Mouse (Mus musculus) c-Kit-positive CD71-positive TER-119-negative erythroid progenitor cells, embryonic 14.5 days (primary cell): ENCODE results near the gene Hspa5.
"Not testable (repeated sequence)": the region's sequence is repeated elsewhere in the genome, so short reads cannot be mapped to it uniquely, and the experiment has no call there.

Source experiments
- DNase-seq: peaks from one replicate; pipeline ENCODE4 v3.0.0-alpha.2; 2013; ENCODE audit warnings: low read depth

Gene Hspa5

DNA sequence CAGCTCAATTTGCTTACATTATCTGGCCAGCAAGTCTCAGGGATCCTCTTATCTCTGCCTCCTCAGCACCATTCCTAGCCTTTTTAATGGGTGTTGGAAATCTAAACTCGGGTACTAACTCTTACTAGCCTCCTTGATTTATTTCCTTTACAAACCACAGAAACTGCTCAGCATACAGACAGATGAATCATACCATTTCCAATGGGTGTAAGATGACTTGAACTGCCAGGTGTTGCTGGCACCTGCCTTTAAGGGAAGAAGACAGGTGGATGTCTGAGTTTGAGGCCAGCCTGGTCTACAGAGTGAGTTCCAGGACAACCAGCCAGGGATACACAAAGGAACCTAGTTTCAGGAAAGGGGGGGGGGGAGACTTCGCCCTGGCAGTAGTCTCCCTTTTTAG, 36.3 kb downstream of the Hspa5 start:
- no peak for DNase-seq

DNA sequence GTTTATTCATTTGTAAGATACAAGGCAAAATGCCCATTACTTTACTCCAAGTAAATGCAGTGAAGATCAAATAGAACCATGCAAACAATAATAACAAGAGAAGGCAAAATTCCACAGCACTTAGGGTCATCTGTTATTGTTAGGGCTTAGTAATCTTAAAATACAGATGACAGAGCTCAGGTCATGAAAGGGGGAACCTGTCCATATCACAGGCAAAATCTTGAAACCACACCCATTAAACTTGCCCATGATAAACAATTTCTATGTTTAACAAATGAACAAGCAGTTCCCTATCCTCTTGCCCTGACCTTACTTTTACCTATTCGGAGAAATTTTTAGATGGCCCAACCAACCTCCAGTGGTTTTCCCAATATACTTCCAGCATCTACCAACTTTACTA, 37.8 kb downstream of the Hspa5 start:
- no peak for DNase-seq

DNA sequence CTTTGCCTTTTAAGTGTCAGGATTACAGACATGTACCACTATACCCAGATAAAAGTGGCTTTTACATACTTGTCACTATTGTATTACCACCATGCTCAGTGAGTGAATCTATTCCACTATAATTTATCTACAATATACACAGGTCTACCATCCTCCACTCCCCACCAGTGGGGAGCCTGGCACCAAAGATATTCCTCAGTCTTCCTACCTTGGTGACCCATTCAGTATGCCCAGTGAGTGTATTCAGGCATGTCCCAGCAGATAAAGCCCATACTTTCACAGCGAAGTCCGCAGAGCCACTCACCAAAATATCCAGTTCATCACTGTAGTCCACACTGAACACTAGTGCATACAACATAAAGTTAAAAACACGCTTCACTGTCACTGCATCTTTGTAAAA, 39.0 kb downstream of the Hspa5 start:
- DNase-seq = no peak

DNA sequence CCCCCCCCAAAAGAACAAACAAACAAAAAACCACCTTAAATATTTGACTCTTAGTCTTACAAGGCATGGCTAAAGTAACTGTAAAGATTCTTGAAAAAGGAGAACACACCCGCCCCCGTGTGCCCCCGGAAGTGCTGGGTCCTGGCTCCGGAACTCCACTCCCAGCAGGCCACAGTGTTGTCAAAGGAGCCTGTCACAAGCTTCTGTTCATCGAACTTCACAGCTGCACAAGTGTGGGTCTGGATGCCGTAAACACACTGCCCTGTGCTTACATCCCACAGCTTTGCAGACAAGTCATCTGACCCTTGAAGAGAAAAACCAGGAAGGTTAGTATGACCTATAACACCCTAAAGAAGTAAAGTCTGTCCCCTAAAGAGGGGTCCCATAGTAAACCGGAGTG, 40.9 kb downstream of the Hspa5 start:
- DNase-seq = no peak

DNA sequence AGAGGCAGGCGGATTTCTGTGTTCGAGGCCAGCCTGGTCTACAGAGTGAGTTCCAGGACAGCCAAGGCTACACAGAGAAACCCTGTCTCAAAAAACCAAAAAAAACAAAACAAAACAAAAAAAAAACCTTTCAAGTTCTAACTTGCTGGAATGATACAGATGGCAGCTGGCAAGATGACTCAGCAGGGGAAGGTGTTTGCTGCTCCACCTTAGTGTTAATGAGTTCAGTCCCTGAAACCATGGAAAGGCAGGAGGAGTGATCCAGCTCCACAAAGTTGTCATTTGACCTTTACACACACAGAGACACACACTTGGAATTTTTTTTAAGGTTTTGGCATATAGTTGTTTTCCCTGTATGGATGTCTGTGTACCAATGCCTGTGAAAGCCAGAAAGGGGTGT, 44.1 kb downstream of the Hspa5 start:
- DNase-seq = not testable (repeated sequence)

DNA sequence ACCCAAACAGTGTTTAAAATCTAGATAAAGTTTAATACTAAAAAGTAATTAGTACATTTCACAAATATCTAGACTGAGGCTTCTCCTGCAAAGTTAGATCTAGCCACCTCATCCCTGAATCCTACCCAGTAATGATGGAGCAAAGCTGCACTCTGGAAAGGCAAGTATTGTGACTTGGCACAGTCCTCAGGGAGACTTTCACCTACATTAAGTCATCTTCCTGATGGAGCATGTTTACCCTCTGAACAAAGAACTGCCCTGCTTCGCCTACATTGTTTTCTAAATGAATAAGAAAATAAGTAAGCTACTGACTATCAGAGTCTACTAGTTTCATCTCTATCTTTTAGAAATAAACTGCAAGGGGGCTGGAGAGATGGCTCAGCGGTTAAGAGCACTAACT, 46.7 kb downstream of the Hspa5 start:
- DNase-seq = no peak

DNA sequence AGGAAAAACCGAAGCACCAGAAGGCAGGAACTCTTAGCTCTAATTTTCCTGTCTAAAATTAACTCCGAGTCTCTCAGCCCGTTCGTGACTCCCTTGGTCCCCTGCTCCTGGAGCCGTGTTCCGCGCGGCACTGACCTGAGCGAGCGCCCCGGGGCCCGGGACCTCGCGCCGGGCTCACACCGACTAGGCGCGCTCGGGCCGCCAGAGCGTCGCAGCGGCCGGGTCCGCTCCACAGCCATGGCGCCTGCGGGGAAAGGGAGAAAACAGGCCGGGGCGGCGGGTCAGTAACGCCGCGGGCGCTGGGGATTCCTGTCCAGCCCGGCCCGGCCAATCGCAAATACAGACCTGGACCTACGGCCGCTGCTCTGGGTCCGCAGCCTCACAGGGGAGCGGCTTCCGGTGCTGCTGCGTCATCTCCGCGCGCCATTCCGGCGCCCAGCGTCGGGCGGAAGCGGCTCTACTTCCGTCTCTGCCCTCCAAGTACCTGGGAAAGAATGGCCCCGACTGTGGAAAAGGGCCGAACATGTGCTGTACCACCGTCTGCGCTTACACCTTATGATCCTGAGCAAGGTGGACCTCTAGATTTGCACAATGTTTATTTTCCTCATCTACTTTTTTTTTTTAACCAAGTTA, 54.2 kb downstream of the Hspa5 start, which contains the start of gene Fbxw2:
TSS of gene Fbxw2 (minus strand) at position 485 of the 633 bp plus-strand sequence.
- DNase-seq = peak; percentile 83

DNA sequence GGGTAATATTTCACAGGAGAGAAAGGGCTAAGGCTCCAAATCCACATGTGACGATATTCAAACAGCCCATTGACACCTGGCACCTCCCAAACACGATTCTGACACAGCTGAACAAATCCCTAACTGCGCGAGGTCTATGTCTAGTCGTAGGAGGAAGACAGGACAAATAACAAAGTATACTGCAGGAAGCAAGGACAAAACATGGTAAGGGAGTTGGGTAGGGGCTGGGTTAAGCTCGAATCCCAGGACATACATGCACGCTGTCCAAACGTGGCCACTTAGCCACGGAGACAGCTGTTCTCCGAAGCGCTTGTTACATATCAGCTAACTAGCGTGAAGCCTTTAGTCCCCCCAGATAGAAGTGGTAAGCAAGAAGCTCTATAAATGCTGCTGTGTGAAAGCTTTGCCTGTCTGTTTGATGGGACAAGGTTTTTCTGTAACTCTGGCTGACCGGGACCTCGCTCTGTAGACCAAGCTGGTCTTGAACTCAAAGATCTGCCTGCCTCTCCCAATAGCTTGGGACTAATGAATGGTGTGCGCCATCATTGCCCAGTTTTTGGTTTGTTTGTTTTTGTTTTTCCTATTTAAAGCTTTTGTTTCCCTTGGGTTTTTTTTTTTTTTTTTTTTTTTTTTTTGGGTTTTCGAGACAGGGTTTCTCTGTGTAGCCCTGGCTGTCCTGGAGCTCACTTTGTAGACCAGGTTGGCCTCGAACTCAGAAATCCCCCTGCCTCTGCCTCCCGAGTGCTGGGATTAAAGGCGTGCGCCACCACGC, 54.9 kb downstream of the Hspa5 start:
- no peak for DNase-seq
